Mouse (Mus musculus) CH12.LX (cell line): ENCODE measurements at regions not wholly inside any gene's neighbourhood (a gene's known extent, or its start where the extent isn't known, plus 50 kb on each side); places are given as distances from the start of the nearest gene placed in this dataset.

Experiments
- DNase-seq: peaks from one replicate; pipeline ENCODE4 v3.0.0-alpha.2; 2013; ENCODE audit errors: extremely low read depth
- H3K27ac ChIP-seq: 2 replicates; pipeline ENCODE4 v1.5.1; 2012; ENCODE audit warnings: low read depth, mild to moderate bottlenecking, control low read depth, moderate library complexity; ENCODE audit not compliant: insufficient read depth
- H3K27me3 ChIP-seq: replicated peaks from 2 replicates; pipeline ENCODE3; 2012; ENCODE audit warnings: inconsistent platforms
- H3K36me3 ChIP-seq, 2 experiments: replicated peaks in 1 of 2; 2 replicates each; pipeline versions ENCODE3 to v1.6.1; 2012; ENCODE audit warnings: inconsistent platforms in 1 of 2, low read length in 1 of 2, mild to moderate bottlenecking in 1 of 2, mixed read lengths in 1 of 2, moderate library complexity in 1 of 2; ENCODE audit not compliant: control insufficient read depth in 1 of 2, insufficient read depth in 1 of 2
- H3K4me1 ChIP-seq, 2 experiments: 2 replicates each; pipeline ENCODE4 v1.6.1; 2012; ENCODE audit warnings: inconsistent platforms in 1 of 2, moderate library complexity in 1 of 2; ENCODE audit not compliant: insufficient read depth in 2 of 2, control insufficient read depth in 1 of 2
- H3K4me2 ChIP-seq: 2 replicates; pipeline ENCODE4 v1.6.1; 2012; ENCODE audit warnings: low read depth, mild to moderate bottlenecking, control low read depth; ENCODE audit not compliant: poor library complexity, insufficient read depth, severe bottlenecking
- H3K4me3 ChIP-seq, 3 experiments: fragments of 150-350 bp in 1 of 3; sonication (generic) in 1 of 3; replicated peaks in 1 of 3; 2 replicates each; pipeline versions ENCODE3 to v1.5.1; 2011 to 2012; ENCODE audit warnings: low read depth in 2 of 3, low read length in 2 of 3, mild to moderate bottlenecking in 2 of 3, moderate library complexity in 2 of 3, control low read depth in 1 of 3, improper control_type of control experiment in 1 of 3, inconsistent platforms in 1 of 3, mixed read lengths in 1 of 3; ENCODE audit not compliant: poor library complexity in 1 of 3
- H3K79me2 ChIP-seq: replicated peaks from 2 replicates; pipeline ENCODE4 v1.6.1; 2012; ENCODE audit warnings: mild to moderate bottlenecking, moderate library complexity; ENCODE audit not compliant: control insufficient read depth, poor library complexity, insufficient read depth, severe bottlenecking; ENCODE audit errors: extremely low read depth
- H3K9ac ChIP-seq: 2 replicates; pipeline ENCODE4 v1.6.1; 2012; ENCODE audit warnings: low read depth, mild to moderate bottlenecking, control low read depth, moderate library complexity; ENCODE audit not compliant: insufficient read depth
- H3K9me3 ChIP-seq: replicated peaks from 2 replicates; pipeline ENCODE3; 2012; ENCODE audit warnings: low read length, inconsistent platforms, mixed read lengths
- BHLHE40 ChIP-seq: IDR thresholded peaks from 2 replicates; pipeline ENCODE4 v1.6.1; 2011; ENCODE audit warnings: mild to moderate bottlenecking, low read depth, low read length, improper control_type of control experiment
- CTCF ChIP-seq, 2 experiments: IDR thresholded peaks in 1 of 2; conservative IDR thresholded peaks in 1 of 2; 2 replicates each; pipeline ENCODE4 v1.5.1; 2011 to 2012; ENCODE audit warnings: low read depth in 2 of 2, low read length in 2 of 2, improper control_type of control experiment in 1 of 2, inconsistent platforms in 1 of 2, mild to moderate bottlenecking in 1 of 2, moderate library complexity in 1 of 2
- ELF1 ChIP-seq: IDR thresholded peaks from 2 replicates; pipeline ENCODE4 v1.6.1; 2014; ENCODE audit warnings: low read depth, mild to moderate bottlenecking, inconsistent platforms, low read length, improper control_type of control experiment
- ETS1 ChIP-seq: conservative IDR thresholded peaks from 2 replicates; pipeline ENCODE4 v1.6.1; 2012; ENCODE audit warnings: low read depth, mild to moderate bottlenecking, inconsistent platforms, low read length, improper control_type of control experiment, moderate library complexity
- HCFC1 ChIP-seq: IDR thresholded peaks from 2 replicates; pipeline ENCODE4 v1.6.1; 2012; ENCODE audit warnings: low read depth, mild to moderate bottlenecking, inconsistent platforms, low read length, improper control_type of control experiment
- JUN ChIP-seq: IDR thresholded peaks from 2 replicates; pipeline ENCODE4 v1.6.1; 2011; ENCODE audit warnings: low read depth, mild to moderate bottlenecking, low read length, improper control_type of control experiment, moderate library complexity; ENCODE audit not compliant: insufficient read depth
- KAT2A ChIP-seq: IDR thresholded peaks from 2 replicates; pipeline ENCODE4 v1.6.1; 2012; ENCODE audit warnings: low read length, improper control_type of control experiment, inconsistent platforms; ENCODE audit not compliant: insufficient replicate concordance
- MAX ChIP-seq: IDR thresholded peaks from 2 replicates; pipeline ENCODE4 v1.6.1; 2011; ENCODE audit warnings: low read length, improper control_type of control experiment
- MXI1 ChIP-seq: IDR thresholded peaks from 2 replicates; pipeline ENCODE4 v1.6.1; 2011; ENCODE audit warnings: mild to moderate bottlenecking, low read depth, low read length, improper control_type of control experiment
- MYC ChIP-seq: IDR thresholded peaks from 2 replicates; pipeline ENCODE4 v1.6.1; 2011; ENCODE audit warnings: low read depth, mild to moderate bottlenecking, improper control_type of control experiment, low read length
- NELFE ChIP-seq: IDR thresholded peaks from 2 replicates; pipeline ENCODE4 v1.6.1; 2011; ENCODE audit warnings: low read depth, low read length, improper control_type of control experiment
- PAX5 ChIP-seq: IDR thresholded peaks from 2 replicates; pipeline ENCODE4 v1.6.1; 2012; ENCODE audit warnings: low read length, inconsistent platforms, mixed read lengths
- POLR2A ChIP-seq: IDR thresholded peaks from 2 replicates; pipeline ENCODE4 v1.6.1; 2011; ENCODE audit warnings: low read depth, mild to moderate bottlenecking, improper control_type of control experiment, low read length
- POLR2AphosphoS2 ChIP-seq: IDR thresholded peaks from 2 replicates; pipeline ENCODE4 v1.6.1; 2011; ENCODE audit warnings: low read depth, low read length, improper control_type of control experiment
- RAD21 ChIP-seq: IDR thresholded peaks from 2 replicates; pipeline ENCODE4 v1.6.1; 2011; ENCODE audit warnings: low read depth, mild to moderate bottlenecking, low read length, improper control_type of control experiment, moderate library complexity
- RCOR1 ChIP-seq: conservative IDR thresholded peaks from 2 replicates; pipeline ENCODE4 v1.6.1; 2012; ENCODE audit warnings: low read depth, mild to moderate bottlenecking, inconsistent platforms, low read length, improper control_type of control experiment
- SIN3A ChIP-seq: IDR thresholded peaks from 2 replicates; pipeline ENCODE4 v1.6.1; 2012; ENCODE audit warnings: low read length, improper control_type of control experiment, inconsistent platforms
- TCF12 ChIP-seq: IDR thresholded peaks from 2 replicates; pipeline ENCODE4 v1.6.1; 2014; ENCODE audit warnings: low read depth, mild to moderate bottlenecking, inconsistent platforms, low read length, improper control_type of control experiment
- UBTF ChIP-seq: IDR thresholded peaks from 2 replicates; pipeline ENCODE4 v1.6.1; 2012; ENCODE audit warnings: low read depth, mild to moderate bottlenecking, inconsistent platforms, low read length, improper control_type of control experiment, moderate library complexity
- ZKSCAN1 ChIP-seq: IDR thresholded peaks from 2 replicates; pipeline ENCODE4 v1.6.1; 2012; ENCODE audit warnings: low read depth, inconsistent platforms, low read length, improper control_type of control experiment, borderline replicate concordance
- ZMIZ1 ChIP-seq: IDR thresholded peaks from 2 replicates; pipeline ENCODE4 v1.6.1; 2012; ENCODE audit warnings: low read depth, mild to moderate bottlenecking, inconsistent platforms, low read length, improper control_type of control experiment
- ZNF384 ChIP-seq: IDR thresholded peaks from 2 replicates; pipeline ENCODE4 v1.6.1; 2012; ENCODE audit warnings: low read depth, low read length, improper control_type of control experiment, inconsistent platforms
- dilution Hi-C: fragments of 300-500 bp; cut with MboI; formaldehyde crosslinking; loops from 2 replicates; pipeline ENCODE4 v1.14.3; 2020; ENCODE audit warnings: low sequenced_read_pairs; ENCODE audit not compliant: extremely low pct_unique_long_range_greater_than_20kb, extremely low pct_ligation_motif_present
- in situ Hi-C: fragments of 300-500 bp; cut with MboI; formaldehyde crosslinking; loops from 3 replicates; pipeline ENCODE4 v1.14.3; 2019; ENCODE audit warnings: low sequenced_read_pairs, low pct_ligation_motif_present, low pct_unique_long_range_greater_than_20kb, mixed read lengths

DNA sequence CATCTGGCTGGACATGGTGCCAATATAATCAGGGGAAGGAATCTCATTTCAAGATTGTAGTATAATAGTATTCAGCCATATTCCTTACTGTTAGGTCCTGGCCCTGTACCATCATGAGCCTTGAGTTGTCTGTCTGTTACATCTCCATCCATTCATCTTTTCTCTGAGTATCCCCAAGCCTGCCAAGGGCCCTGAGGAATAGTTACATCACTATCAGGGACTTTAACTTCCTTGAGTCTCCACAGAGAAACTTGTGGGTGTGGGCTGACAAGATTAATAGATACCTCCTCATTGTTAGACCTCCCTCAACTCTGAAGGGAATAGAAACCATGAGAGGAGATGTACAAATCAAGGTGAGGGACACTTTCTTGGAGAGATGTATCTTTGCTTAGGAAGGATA, 101.7 kb upstream of the Lhcgr start:
- no peak for DNase-seq
- Histone ChIP-seq H3K4me2 (no peak overlapping the region), H3K27me3 (peaks cover 2% of the 10 kb centered on the region)
- in situ Hi-C loops: no loop called here
- TF ChIP-seq PAX5 (no peak), BHLHE40 (no peak), ZNF384 (no peak), POLR2AphosphoS2 (no peak), KAT2A (no peak), ETS1 (no peak), TCF12 (no peak), MAX (no peak), ZMIZ1 (no peak), MXI1 (no peak), JUN (no peak), MYC (no peak), ZKSCAN1 (no peak), RCOR1 (no peak), NELFE (no peak), CTCF (conservative IDR thresholded peaks at IDR 0.05 in 1 of 2, IDR thresholded peaks at IDR 0.05 in 1 of 2; ENCODE audit: low read depth in 2 of 2, low read length in 2 of 2) (no peak), HCFC1 (no peak), UBTF (no peak)
- TF ChIP-seq, all 38 proteins: peak for 0
- no peaks in the 10 kb centered on the region for H3K9me3 ChIP-seq
- H3K27ac ChIP-seq: no peak overlapping the region
- dilution Hi-C loops: no loop called here
- H3K36me3 ChIP-seq: no peaks in the 10 kb centered on the region
- H3K79me2 ChIP-seq: no peaks in the 10 kb centered on the region
- H3K4me3 ChIP-seq: no peak overlapping the region
- no peaks in the 10 kb centered on the region for H3K4me1 ChIP-seq
- H3K9ac ChIP-seq: no peak overlapping the region

DNA sequence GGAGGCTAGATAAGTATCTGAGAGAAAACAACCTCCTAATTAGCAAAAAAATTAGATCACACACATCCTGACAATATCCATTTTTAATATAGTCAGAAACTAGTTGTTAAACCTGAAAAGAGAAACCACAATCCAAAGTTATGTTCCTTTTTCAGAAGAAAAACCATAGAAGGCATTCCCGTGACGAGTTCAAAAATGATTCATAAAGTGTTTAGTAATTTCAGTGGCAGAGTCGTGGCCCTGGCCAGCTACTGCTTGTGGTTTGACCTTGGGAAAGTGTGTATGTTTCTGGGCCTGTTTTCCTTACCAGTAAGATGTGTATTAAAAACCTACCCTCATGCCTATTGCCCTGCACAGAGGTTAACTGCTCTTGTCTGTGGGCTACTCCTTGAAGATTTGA, 93.7 kb upstream of the Lhcgr start:
- H3K4me1 ChIP-seq: peaks cover 0 to 7% of the 10 kb centered on the region in 2 experiments; a peak in 1 of 4 replicates
- no peaks in the 10 kb centered on the region for H3K79me2 ChIP-seq
- H3K27ac ChIP-seq: no peak overlapping the region
- no peak for DNase-seq
- H3K9ac ChIP-seq: no peak overlapping the region
- no peaks in the 10 kb centered on the region for H3K36me3 ChIP-seq
- TF ChIP-seq ELF1 (no peak), RAD21 (no peak), JUN (no peak), ZKSCAN1 (no peak), SIN3A (no peak), POLR2A (no peak)
- in situ Hi-C loops (no loop called here), dilution Hi-C loops (no loop called here)
- H3K4me3 ChIP-seq: no peak overlapping the region
- H3K9me3 ChIP-seq: no peaks in the 10 kb centered on the region
- peaks cover 2% of the 10 kb centered on the region for H3K27me3 ChIP-seq
- no peak overlapping the region for H3K4me2 ChIP-seq
